Mouse (Mus musculus): Measurements from ENCODE around the gene Ttll1. TPM values are rescaled to one million over a fixed set of nuclear protein-coding genes. Genes with fewer than 3 reads are reported as not detected.
A peak's percentile ranks its signal among the peaks of the same experiment; 100 is the strongest.

Gene Ttll1
- polyA plus RNA-seq, 1 experiment from 2014 or later = 10.2 TPM

DNA sequence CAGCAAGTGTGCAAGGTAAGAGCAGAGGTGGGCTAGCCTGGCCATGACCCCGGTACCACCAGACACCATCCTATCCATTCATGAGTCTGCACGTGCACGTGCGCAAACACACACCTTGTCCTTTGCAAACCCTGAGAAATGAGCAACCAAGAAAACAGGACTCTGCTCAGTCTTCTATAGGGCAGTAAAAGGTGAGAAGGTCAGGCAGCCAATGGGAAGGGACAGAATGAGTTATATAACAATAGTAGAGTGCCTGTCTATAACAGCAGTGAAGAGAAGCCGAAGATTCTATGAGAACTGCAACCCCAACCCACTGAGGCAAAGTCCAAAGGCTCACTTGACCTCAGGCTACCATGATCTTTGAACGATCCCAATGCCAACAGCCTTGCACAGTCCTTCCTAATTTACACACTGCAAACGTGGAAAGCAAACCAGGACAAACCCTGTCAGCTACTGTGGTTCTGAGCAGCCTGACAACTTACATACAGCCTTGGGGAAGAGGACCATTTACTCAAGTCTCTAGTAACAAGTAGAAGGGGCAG lies 58.4 kb downstream of the Ttll1 start:
- WGBS = 64% methylated on average over 7 of the region's 7 CpGs
- no peaks in the 10 kb centered on the region for H3K27me3 ChIP-seq (ENCODE audit: control insufficient read depth, insufficient read depth, low read length)
- TF ChIP-seq EP300 (optimal IDR thresholded peaks at IDR 0.05) (no peak), CTCF (IDR thresholded peaks at IDR 0.05; ENCODE audit: low read depth) (no peak)
- H3K9ac ChIP-seq (ENCODE audit: low read length) = no peak overlapping the region
- no peak overlapping the region for H3K4me3 ChIP-seq (ENCODE audit: low read depth, low read length)
- H3K9me3 ChIP-seq (ENCODE audit: control insufficient read depth, low read length) = no peaks in the 10 kb centered on the region
- no peaks in the 10 kb centered on the region for H3K36me3 ChIP-seq (ENCODE audit: control insufficient read depth, insufficient read depth, low read length)
- DNase-seq (ENCODE audit: low spot score) (no peak), ATAC-seq (ENCODE audit: low FRiP score, low TSS enrichment) (peak; percentile 15; the same call in 1 of the 2 replicates)
- H3K4me2 ChIP-seq (replicated peaks; ENCODE audit: low read depth) = no peak overlapping the region
- peak overlapping the region; percentile 67 for H3K27ac ChIP-seq (replicated peaks)
- peaks cover 16% of the 10 kb centered on the region for H3K4me1 ChIP-seq (replicated peaks; ENCODE audit: control insufficient read depth, insufficient read depth)

DNA sequence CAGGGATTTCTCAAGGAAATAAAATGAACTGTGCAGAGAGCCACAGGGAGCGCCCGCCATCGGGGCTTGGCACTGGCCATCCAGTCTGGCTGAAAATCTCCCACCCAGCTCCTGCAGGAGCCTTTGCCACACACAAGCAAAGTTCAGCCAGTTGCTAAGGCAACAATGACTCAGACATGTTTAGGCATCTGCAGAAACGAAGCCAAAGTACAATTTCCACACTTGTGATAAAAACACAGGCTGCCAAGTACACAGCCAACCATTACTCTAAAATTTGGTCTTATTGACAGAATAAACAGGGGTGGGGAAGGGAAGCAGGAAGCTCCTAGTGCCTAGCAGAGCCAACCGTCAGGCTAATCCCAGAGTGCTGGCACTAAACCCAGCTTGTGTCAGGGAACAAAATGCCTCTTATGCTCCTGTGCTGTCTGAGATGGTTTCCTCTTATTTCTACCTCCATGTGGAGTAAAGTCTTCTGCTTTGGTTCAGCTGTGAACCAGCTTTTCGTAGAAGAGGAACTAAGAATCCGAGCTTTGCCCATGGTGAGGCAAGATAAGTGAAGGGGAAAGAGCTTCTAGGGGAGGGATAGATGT lies 59.0 kb downstream of the Ttll1 start:
- Histone ChIP-seq H3K4me1 (replicated peaks; ENCODE audit: control insufficient read depth, insufficient read depth) (peaks cover 16% of the 10 kb centered on the region), H3K4me3 (ENCODE audit: low read depth, low read length) (no peak overlapping the region), H3K27me3 (ENCODE audit: control insufficient read depth, insufficient read depth, low read length) (no peaks in the 10 kb centered on the region), H3K4me2 (replicated peaks; ENCODE audit: low read depth) (no peak overlapping the region), H3K9me3 (ENCODE audit: control insufficient read depth, low read length) (no peaks in the 10 kb centered on the region), H3K9ac (ENCODE audit: low read length) (no peak overlapping the region), H3K36me3 (ENCODE audit: control insufficient read depth, insufficient read depth, low read length) (no peaks in the 10 kb centered on the region), H3K27ac (replicated peaks) (peak overlapping the region; percentile 77)
- DNase-seq (ENCODE audit: low spot score) (peak; percentile 80), ATAC-seq (ENCODE audit: low FRiP score, low TSS enrichment) (peak; percentile 83)
- TF ChIP-seq CTCF (IDR thresholded peaks at IDR 0.05; ENCODE audit: low read depth) = no peak
- no peak for TF ChIP-seq EP300 (optimal IDR thresholded peaks at IDR 0.05)
- 29% methylated on average over 7 of the region's 7 CpGs for WGBS

DNA sequence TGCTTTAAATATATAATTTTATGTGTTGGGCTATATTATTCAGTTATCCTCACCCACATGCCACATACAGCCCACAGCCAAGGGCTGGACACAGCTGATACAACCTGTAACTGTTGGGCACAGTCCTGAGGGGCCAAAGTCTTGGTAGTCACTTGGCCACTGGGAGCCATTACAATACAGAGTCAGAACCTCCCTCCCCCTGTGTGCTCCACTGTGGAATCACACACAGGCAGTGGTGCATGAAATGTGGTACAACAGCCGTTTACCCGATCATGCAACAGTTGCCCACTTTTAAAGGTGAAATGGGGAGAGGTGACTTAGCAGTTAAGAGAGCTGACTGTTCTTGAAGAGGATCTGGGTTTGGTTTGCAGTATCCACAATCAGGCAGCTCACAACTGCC lies 60.7 kb downstream of the Ttll1 start:
- Histone ChIP-seq H3K4me2 (replicated peaks; ENCODE audit: low read depth) (no peak overlapping the region), H3K4me3 (ENCODE audit: low read depth, low read length) (no peak overlapping the region), H3K9ac (ENCODE audit: low read length) (no peak overlapping the region), H3K36me3 (ENCODE audit: control insufficient read depth, insufficient read depth, low read length) (no peaks in the 10 kb centered on the region), H3K9me3 (ENCODE audit: control insufficient read depth, low read length) (no peaks in the 10 kb centered on the region), H3K4me1 (replicated peaks; ENCODE audit: control insufficient read depth, insufficient read depth) (peaks cover 21% of the 10 kb centered on the region), H3K27ac (replicated peaks) (no peak overlapping the region), H3K27me3 (ENCODE audit: control insufficient read depth, insufficient read depth, low read length) (no peaks in the 10 kb centered on the region)
- TF ChIP-seq CTCF (IDR thresholded peaks at IDR 0.05; ENCODE audit: low read depth) = no peak
- no peak for TF ChIP-seq EP300 (optimal IDR thresholded peaks at IDR 0.05)
- no peak for DNase-seq (ENCODE audit: low spot score)
- no peak for ATAC-seq (ENCODE audit: low FRiP score, low TSS enrichment)
- WGBS = 100% methylated on average over 2 of the region's 2 CpGs

DNA sequence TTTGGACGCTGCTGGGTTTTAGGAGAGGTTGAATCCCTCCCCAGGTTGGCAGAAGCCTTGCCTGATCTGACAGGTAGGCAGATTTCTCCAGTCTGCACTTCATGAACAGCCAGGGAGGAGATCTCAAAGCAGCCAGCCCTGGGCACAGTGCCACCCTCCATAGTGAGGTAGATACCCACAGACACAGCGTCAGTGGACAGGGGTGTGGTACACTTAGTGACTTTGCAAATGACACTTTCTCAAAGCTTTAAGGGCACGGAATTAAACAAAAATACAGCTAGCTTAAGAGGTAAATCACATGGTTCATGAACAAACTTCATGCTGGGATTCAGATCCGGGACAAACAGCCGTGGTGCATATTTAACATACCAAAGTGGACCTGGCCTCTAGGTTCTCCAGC lies 62.0 kb downstream of the Ttll1 start:
- Histone ChIP-seq H3K9ac (ENCODE audit: low read length) (no peak overlapping the region), H3K36me3 (ENCODE audit: control insufficient read depth, insufficient read depth, low read length) (no peaks in the 10 kb centered on the region), H3K27me3 (ENCODE audit: control insufficient read depth, insufficient read depth, low read length) (no peaks in the 10 kb centered on the region), H3K4me1 (replicated peaks; ENCODE audit: control insufficient read depth, insufficient read depth) (peaks cover 21% of the 10 kb centered on the region), H3K4me2 (replicated peaks; ENCODE audit: low read depth) (no peak overlapping the region), H3K4me3 (ENCODE audit: low read depth, low read length) (no peak overlapping the region), H3K9me3 (ENCODE audit: control insufficient read depth, low read length) (no peaks in the 10 kb centered on the region), H3K27ac (replicated peaks) (no peak overlapping the region; the same call in 1 of the 2 replicates)
- TF ChIP-seq CTCF (IDR thresholded peaks at IDR 0.05; ENCODE audit: low read depth) (no peak), EP300 (optimal IDR thresholded peaks at IDR 0.05) (no peak)
- ATAC-seq (ENCODE audit: low FRiP score, low TSS enrichment) = no peak
- 36% methylated on average over 5 of the region's 5 CpGs for WGBS
- no peak for DNase-seq (ENCODE audit: low spot score)

DNA sequence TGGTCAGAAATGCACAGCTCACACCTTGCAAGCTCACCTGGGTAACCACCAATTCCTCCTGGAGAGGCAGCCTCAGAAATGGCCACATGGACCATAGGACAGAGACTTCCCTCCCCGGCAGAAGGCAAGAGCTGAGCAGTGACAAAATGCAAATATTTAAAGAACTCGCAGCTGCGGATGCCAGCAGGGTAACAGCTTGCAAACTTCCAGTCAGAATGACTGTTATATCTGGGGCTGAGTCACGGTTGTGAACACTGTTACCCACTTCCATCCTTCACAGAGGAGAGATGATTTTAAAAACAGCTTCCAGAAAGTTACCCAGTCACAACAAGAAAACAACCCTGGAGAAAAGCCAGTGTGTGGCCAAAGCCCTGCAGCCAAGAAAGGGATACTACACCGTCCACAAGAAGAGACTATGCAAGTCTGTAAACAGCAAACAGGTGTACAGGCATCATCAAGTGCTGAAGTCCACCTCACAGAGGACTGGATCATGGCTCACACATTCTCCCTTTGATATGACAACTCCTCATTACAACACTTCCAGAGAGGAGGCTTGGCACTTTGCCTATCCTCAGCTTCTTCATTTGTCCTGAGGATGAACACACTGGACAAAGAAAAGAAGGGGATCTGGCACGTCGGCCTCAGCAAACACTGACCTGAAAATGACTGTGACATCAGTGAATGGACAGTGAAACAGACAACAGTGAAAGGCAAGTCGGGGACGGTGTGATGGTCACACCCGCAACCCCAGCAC lies 62.7 kb downstream of the Ttll1 start:
- H3K4me1 ChIP-seq (replicated peaks; ENCODE audit: control insufficient read depth, insufficient read depth) = peaks cover 18% of the 10 kb centered on the region
- peak; percentile 48 for ATAC-seq (ENCODE audit: low FRiP score, low TSS enrichment)
- no peak overlapping the region for H3K9ac ChIP-seq (ENCODE audit: low read length)
- no peaks in the 10 kb centered on the region for H3K27me3 ChIP-seq (ENCODE audit: control insufficient read depth, insufficient read depth, low read length)
- TF ChIP-seq EP300 (optimal IDR thresholded peaks at IDR 0.05) (no peak), CTCF (IDR thresholded peaks at IDR 0.05; ENCODE audit: low read depth) (no peak)
- DNase-seq (ENCODE audit: low spot score) = peak; percentile 53
- 26% methylated on average over 10 of the region's 10 CpGs for WGBS
- no peak overlapping the region for H3K27ac ChIP-seq (replicated peaks)
- H3K4me2 ChIP-seq (replicated peaks; ENCODE audit: low read depth) = no peak overlapping the region
- no peak overlapping the region for H3K4me3 ChIP-seq (ENCODE audit: low read depth, low read length)
- no peaks in the 10 kb centered on the region for H3K36me3 ChIP-seq (ENCODE audit: control insufficient read depth, insufficient read depth, low read length)
- H3K9me3 ChIP-seq (ENCODE audit: control insufficient read depth, low read length) = no peaks in the 10 kb centered on the region

DNA sequence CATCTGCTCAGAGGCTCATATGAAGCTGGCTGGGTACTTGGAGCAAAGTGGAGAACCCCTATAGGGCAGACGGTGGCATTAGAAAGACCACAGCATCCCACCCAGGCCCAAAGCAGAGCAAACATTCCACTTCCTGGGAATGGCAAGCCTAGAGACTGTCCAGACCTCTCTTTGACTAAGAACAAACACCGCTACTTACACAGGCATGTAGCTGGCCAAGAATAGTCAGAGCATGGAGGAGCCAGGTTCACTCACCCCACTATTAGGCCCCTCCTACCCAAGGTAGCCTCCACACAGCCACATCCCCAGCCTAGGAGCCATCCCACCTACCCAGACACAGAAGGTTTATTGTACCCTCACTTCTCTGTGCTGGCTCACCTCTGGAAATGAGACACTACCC lies 64.8 kb downstream of the Ttll1 start:
- Histone ChIP-seq H3K4me1 (replicated peaks; ENCODE audit: control insufficient read depth, insufficient read depth) (peaks cover 13% of the 10 kb centered on the region; the same call in 1 of the 2 replicates), H3K9me3 (ENCODE audit: control insufficient read depth, low read length) (no peaks in the 10 kb centered on the region), H3K4me3 (ENCODE audit: low read depth, low read length) (no peak overlapping the region), H3K36me3 (ENCODE audit: control insufficient read depth, insufficient read depth, low read length) (no peaks in the 10 kb centered on the region), H3K27ac (replicated peaks) (peak overlapping the region; percentile 74), H3K4me2 (replicated peaks; ENCODE audit: low read depth) (no peak overlapping the region), H3K27me3 (ENCODE audit: control insufficient read depth, insufficient read depth, low read length) (no peaks in the 10 kb centered on the region), H3K9ac (ENCODE audit: low read length) (no peak overlapping the region)
- ATAC-seq (ENCODE audit: low FRiP score, low TSS enrichment) = peak; percentile 40
- TF ChIP-seq CTCF (IDR thresholded peaks at IDR 0.05; ENCODE audit: low read depth) (no peak), EP300 (optimal IDR thresholded peaks at IDR 0.05) (no peak)
- 46% methylated on average over 2 of the region's 2 CpGs for WGBS
- no peak for DNase-seq (ENCODE audit: low spot score)

All from stomach, postnatal 0 days (tissue).